Mouse (Mus musculus): ENCODE measurements around the gene Cytl1. TPM values are rescaled to one million over a fixed set of nuclear protein-coding genes. Genes with fewer than 3 reads are reported as not detected.

Gene Cytl1
- polyA plus RNA-seq (2012; rRNA removed), result 6.7 and 9.1 TPM in 2 replicates

DNA sequence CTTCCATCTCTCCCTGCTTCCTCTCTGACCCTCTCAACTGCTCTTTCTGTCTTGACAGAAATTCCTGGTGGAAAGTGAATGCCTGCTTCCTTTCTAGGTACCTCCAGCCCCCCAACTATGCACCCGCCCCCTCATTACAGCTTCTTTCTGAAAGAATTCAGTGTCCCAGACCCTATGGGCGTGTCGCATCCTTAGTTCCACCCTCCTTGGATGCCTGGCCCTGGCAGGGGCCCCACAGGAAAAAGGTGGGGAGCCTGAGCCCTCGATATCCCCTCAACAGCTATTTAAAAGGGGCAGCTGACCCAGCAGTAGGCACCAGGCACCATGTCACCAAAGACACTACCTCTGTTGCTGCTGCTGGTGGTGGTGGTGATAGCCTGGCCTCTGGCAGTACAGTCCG, at the start of gene Cytl1:
Gene Cytl1 (plus strand): TSS at position 296 of the 400 bp plus-strand sequence.

DNA sequence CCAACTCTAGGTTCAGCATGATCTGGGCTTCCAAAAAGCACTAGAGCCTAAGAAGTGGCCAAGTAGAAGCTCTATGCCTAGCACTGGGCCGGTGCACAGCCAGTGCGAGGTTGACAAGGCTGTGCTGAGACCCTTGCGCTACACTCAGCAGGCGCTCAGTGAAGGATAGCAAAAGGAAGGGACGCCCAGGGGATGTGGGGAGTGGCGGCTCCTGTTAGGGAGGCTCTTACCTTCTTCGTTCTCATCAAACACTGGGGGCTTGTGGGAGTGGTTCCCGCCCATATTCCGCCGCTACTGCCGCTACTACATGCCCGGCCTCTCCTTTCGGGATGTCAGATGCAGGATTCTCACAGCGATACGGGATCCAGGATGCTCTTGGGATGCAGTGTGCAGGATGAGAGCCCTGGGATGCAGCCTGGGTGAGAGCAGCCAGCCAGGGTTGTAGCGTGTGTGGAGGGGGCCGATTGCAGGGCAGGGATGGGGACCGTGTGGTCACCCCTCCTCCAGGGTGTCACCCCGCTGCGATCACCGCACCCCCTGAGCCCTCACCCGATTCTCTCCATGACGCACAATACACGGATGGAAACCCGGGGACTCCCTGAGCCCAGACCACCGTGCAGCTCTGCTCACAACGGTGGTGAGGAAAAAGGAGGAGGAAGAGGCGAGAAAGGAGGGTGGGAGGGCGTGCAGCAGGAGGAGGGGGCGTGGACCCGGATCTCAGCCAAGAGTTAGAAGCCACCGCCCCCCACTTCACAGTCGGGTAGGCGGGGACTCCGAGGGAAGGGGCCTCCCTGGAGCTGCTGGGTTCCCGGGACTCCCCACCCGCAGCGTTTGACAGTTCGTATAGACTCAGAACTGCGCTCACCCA, 18.6 kb upstream of the Cytl1 start, which contains the start of gene Stk32b:
Gene Stk32b (minus strand): TSS at position 667 of the 868 bp plus-strand sequence.

Other genes starting within 250 kb of the Cytl1 start
- 2.4 and 4.0 TPM in 2 replicates for gene Stk32b, start 18.3 kb upstream of the Cytl1 start, polyA plus RNA-seq (2012; rRNA removed)
- 0.96 and 1.8 TPM in 2 replicates for gene Msx1, start 89.1 kb downstream of the Cytl1 start, polyA plus RNA-seq (2012; rRNA removed)

Data from stomach, adult 2 months (tissue).